Mouse (Mus musculus): ENCODE measurements at regions not wholly inside any gene's neighbourhood (a gene's known extent, or its start where the extent isn't known, plus 50 kb on each side); places are given as distances from the start of the nearest gene placed in this dataset.

DNA sequence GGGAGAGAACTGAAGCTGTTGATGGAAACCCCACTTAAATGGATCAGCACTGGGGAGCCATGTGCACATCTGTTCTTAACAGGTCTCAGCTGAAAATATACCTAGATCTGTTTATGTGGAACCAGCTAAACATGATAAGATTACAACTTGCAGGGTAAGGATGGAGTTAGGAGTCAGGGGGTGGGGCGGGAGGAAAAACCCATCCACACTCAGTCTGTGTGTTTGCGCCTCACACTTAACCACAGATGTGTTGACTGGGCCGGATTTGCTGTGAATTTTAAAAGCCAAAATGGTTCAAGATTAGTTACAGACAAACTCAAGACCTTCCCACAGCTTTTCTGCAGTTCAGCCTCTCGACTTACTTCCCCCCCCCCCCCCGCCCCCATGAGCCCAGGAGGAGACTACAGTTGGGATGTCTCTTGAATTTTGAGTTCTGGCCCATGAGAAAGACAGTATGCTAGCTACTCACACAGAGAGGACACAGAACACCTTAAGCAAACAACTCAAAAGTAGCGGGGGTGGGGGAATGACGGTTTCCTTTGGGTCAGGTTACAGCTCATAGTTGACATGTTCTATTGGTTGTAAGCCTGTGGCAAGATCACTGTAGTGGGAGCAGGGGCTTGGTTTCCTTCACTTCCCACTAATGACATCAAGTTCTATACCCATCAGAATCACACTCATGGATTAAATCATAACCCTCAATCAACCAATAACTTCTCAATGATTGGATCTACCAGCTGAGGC is 209.1 kb downstream of the Bcl2l11 start:
- DNase-seq (ENCODE audit: low spot score): no peak

DNA sequence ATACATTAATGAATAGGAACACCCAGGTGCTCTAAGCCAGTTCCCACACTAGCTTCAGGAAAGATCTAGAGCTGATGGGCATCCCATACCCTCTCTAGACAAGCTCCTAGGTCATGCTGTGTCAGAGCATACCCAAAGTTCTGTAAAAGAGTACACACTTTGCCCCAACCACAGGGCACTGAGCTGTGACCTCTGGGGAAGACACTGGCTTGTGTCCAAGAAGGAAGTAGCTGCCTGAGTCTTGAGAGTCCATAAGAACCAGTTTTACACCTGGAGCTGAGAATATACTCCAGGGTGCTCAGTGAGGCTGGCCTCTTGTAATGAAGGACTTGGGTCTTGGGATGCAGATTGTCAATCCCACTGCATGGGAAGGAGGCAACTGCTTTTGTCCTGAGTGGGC is 211.4 kb downstream of the Bcl2l11 start:
- DNase-seq (ENCODE audit: low spot score): no peak

DNA sequence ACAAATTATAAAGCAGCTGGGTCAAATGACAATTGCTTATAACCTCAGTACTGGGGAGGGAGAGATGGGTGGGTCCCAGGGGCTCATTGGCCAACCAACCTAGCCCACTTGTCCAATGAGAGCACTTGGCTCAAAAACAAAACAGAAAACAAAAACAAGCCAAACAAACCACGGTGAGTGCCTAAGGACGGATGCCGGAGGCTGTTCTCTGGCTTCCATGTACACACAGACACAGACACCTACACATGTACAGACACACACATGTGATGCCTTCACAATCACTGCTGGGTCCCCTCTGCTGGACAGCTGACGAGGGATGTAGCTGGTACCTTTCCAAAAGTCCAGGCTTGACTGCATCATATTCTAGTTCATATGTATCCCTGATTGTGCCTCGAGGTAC is 212.0 kb downstream of the Bcl2l11 start:
- no peak for DNase-seq (ENCODE audit: low spot score)

DNA sequence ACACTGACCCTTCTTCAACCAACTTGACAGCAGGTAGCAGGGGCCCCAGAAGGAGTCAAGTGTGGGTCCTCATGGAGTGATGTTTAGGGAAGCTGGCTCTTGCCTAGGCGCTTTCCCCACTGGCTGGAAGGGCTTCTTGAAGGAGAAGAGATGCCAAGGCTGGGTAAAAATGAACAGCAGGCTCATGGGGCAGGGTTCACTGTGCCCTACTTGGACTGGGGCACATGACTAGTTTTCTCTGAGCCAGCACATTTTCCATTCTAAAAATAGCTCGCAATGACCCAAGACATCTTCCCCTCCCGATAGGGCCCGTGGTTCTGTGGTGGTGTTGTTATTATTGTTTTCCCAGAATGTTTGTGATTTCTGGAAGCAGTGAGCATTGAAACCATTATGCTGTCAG is 212.6 kb downstream of the Bcl2l11 start:
- DNase-seq (ENCODE audit: low spot score): no peak

DNA sequence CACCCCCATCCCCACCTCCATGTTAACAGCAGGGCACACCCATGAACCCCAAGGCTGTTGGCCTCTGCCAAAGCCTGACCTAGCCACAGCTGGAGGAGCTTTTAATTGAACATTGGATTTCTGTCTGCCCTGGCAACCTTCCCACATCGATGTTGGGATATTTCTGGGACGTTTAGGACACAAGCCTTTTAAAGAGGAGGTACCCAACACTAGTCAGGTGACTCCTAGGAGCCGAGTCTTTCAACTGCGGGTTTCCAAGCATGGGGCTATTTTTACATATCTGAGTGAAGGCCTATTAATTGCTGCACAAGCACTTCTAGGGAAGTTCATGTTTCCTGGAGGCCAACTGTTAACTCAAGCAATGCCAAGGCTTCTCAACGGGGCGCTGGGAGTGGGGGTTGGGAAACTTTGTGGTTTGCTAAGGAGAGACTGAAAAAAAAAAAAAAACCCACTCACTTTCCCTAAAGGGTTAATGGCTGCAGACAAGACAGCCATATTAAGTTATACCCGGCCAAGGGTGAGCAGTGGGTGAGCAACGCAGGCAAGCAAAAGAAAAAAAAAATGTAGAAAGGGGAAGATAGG is 213.3 kb downstream of the Bcl2l11 start:
- no peak for DNase-seq (ENCODE audit: low spot score)

GRCm38 (mm10) chr2:128339643-128340487 is 214.0 kb downstream of the Bcl2l11 start:
- no peak for DNase-seq (ENCODE audit: low spot score)

DNA sequence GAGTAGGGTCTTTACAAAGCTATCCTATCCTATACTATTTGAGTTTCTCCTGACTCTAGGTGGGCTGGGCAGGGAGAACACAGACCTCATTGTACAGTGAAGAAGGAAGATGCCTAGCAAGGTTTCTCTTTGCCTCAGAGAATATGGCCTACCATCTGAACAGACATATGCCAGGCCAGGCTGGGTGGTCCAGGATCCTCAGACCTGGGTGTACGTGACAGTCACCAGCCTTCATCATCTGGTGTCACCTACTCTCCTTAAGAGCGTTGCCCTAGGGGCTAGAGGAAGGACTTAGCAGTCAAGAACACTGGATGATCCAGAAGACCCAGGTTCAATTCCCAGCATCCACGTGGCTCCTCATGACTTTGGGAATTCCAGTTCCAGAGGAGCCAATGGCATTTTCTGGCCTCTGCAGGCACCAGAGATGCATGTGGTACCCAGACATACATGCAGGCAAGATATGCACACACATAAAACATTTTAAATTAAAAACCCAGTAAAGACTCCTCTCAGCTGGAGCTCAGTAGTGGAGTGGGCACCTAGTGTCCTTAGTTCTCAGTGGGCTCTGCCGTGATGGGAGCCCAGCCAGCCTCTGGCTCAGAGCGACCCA is 214.9 kb downstream of the Bcl2l11 start:
- DNase-seq (ENCODE audit: low spot score): no peak

DNA sequence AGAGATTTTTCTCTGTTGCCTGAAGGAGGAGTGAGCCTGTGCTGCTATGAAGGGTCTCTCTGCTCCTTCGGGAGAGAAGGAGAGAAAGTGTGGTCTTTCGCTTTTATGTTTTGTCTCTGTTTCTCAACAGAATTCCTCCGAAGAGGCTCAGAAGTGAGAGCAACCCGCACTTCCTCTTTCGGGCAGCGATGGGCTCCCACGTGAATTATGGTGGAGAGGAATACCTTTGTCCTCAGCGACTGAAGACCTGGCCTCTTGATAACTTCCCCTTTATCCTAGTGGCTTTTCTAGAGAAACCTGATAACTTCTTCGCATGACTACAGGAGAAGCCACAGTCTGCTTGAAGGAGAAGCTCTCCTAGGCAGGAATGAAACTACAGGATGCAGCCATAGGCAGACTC is 216.4 kb downstream of the Bcl2l11 start:
- no peak for DNase-seq (ENCODE audit: low spot score)

GRCm38 (mm10) chr2:128345557-128345956 is 219.7 kb downstream of the Bcl2l11 start:
- peak; percentile 59 for DNase-seq (ENCODE audit: low spot score)

- DNase-seq (ENCODE audit: low spot score): no peak
Observed at GRCm38 (mm10) chr2:128348556-128348955, 222.7 kb downstream of the Bcl2l11 start.

DNA sequence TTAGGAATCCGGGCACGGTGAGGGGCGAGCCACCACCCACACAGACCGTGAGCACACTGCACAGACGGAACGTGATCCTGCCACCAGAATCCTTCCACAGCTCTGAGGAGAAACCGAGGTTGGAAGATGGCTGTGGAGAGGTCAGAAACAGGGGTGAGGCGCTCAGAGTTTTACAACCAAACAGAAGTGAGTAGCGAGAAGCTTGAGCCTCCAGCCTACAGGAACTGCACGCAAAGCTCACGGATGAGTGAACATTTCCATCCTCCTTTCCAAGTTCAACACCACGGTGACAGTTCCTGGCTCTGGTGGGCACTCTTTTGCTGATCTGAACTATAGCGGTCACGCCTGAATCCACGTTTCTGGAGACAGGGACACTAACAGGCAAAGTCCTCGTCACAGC is 225.6 kb downstream of the Bcl2l11 start:
- no peak for DNase-seq (ENCODE audit: low spot score)

DNA sequence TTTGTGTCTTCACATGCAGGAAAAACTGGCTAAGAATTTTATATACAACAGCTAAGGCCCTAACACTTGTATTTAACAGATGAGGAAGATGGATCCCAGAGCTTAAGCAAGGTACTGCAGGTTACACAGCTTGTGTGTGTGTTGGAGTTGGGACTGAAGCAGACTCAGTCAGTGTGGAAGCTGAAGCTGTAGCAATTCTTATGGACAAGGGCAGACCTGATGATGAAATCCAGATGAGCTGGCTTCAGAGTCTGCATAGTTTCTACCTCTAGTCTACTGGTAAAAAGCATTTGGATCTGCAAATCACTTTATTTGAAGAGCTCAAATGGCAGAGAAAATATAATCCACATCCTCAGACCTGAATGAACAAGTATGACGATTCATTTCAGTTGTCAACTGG is 226.7 kb downstream of the Bcl2l11 start:
- no peak for DNase-seq (ENCODE audit: low spot score)

GRCm38 (mm10) chr2:128353457-128353856 is 227.6 kb downstream of the Bcl2l11 start:
- no peak for DNase-seq (ENCODE audit: low spot score)

- DNase-seq (ENCODE audit: low spot score): no peak
Observed at GRCm38 (mm10) chr2:128356326-128356725, 230.5 kb downstream of the Bcl2l11 start.

GRCm38 (mm10) chr2:128359106-128359505 is 231.9 kb upstream of the Spdye4c start:
- DNase-seq (ENCODE audit: low spot score): no peak

- DNase-seq (ENCODE audit: low spot score): no peak
Observed at GRCm38 (mm10) chr2:128360517-128360916, 230.5 kb upstream of the Spdye4c start.

DNA sequence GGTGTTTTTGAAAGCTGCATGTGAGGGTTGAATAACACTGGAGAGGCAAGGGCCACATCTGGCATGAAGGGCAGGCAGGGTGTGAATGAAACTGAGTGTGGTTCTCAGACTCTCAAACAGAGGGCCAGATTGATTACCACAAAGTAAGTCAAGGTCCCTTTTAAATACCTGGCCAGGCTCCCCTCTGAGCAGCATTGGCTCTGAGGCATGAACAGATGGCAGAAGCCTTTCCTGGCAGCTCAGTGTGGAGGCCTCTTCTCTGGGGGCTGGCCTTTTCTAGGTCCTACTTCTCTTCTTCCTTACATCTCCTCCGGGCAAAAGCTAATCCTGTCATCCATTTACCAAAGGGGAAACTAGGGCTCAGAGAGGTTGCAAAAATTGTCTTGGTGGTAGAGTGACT is 229.6 kb upstream of the Spdye4c start:
- no peak for DNase-seq (ENCODE audit: low spot score)

DNA sequence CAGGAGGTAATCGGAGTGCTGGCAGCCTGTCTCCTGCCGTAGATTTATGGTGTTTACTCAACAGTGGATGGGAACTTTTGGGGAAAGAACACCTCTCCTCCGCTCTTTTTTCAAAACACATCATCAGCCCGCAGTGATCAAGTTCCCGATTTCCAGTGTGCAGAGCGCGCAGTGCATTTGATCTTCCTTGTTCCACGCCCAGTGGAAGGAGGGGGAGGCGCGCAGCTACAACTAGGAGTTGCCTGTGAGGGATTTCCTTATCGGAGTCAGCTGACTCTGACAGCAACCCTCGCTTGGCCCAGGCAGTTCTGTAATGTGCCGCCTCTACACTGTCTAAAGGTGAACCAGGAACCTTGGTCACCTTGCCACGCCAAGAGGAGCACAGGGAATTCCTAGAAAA is 226.8 kb upstream of the Spdye4c start:
- no peak for DNase-seq (ENCODE audit: low spot score)

GRCm38 (mm10) chr2:128365004-128365403 is 226.0 kb upstream of the Spdye4c start:
- DNase-seq (ENCODE audit: low spot score): no peak

- no peak for DNase-seq (ENCODE audit: low spot score)
Observed at GRCm38 (mm10) chr2:128365775-128366174, 225.2 kb upstream of the Spdye4c start.

DNA sequence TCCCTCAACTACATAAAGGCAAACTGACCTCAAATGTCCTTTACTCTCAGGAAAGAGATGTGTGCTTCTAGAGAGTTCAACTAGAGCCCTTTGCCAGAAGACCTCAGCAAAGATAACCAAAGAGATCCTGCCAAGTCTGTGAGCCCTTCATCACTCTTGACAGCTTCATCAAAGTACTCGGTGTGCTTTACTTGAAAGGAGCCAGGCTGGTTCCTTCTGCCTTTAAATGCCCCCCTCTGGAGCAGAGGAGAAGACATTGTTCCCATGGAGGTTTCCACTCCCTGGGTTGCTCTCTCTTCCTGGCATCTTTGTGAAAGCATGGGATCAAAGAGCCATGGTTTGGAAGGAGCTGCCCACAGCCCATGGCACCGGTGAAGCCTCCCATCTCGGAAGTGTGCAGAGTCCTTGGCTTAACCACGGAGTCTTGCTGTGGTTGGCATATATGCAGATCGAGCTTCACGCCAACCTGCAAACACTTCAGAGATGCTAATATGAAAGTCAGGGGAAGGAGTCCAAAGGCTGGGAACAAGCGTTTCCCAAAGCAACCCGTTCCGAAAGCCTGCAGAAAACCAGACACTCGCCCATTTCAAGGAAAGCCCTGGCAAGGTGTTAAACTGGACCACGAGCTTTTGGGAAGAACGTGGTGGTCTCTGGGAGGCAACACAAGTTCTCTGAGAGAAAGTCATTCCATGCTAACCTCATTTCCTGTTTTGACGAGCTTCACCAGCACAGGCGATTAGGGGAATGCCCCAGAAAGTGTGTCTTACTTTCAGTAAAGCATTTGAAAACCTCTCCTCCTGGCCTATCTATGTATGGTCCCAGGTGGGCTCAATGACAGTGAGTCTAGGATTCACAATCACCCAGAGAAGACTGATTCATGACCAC is 223.5 kb upstream of the Spdye4c start:
- no peak for DNase-seq (ENCODE audit: low spot score)

Measured in thymus, postnatal 0 days (tissue).